Mouse (Mus musculus) heart, embryonic 10.5 days (tissue): Measurements from ENCODE around the gene Med20. TPM values are rescaled to one million over a fixed set of nuclear protein-coding genes. Genes with fewer than 3 reads are reported as not detected.

Source experiments
- polyA plus RNA-seq: library from polyadenylated mRNA; unstranded; fragments of >200 nt; fragmentation: Nextera tagmentation; extraction: Ambion mirVana; gene quantifications from 2 replicates; pipeline ENCODE4 v1.2.1, GENCODE M21; 2016

Med20 gene
- polyA plus RNA-seq, 1 experiment from 2014 or later, result 42.8 TPM

Other genes starting within 250 kb of the Med20 start
- gene Mrps10, start 242.7 kb upstream of the Med20 start, polyA plus RNA-seq, result 86.8 and 99.0 TPM in 2 replicates
- 3.2 and 4.7 TPM in 2 replicates for gene Guca1b, start 226.2 kb upstream of the Med20 start, polyA plus RNA-seq
- 2.3 and 3.6 TPM in 2 replicates for gene Guca1a, start 211.0 kb upstream of the Med20 start, polyA plus RNA-seq
- gene AI661453, start 175.0 kb upstream of the Med20 start, polyA plus RNA-seq, result 0.99 and 1.1 TPM in 2 replicates
- 0.63 and 1.3 TPM in 2 replicates for gene 1700001C19Rik, start 174.2 kb upstream of the Med20 start, polyA plus RNA-seq
- gene Taf8, start 109.3 kb upstream of the Med20 start, polyA plus RNA-seq, result 23.0 and 28.5 TPM in 2 replicates
- 552 and 644 TPM in 2 replicates for gene Ccnd3, start 106.5 kb upstream of the Med20 start, polyA plus RNA-seq
- gene Bysl, start 90 bp upstream of the Med20 start, polyA plus RNA-seq, result 37.0 and 43.0 TPM in 2 replicates
- 1.6 and 2.1 TPM in 2 replicates for gene Gm20517, start within 50 bp of the Med20 start, polyA plus RNA-seq
- gene Usp49, start 19.1 kb downstream of the Med20 start, polyA plus RNA-seq, result 3.2 and 4.5 TPM in 2 replicates
- gene Tomm6, start 76.8 kb downstream of the Med20 start, polyA plus RNA-seq, result 320 and 356 TPM in 2 replicates
- gene Frs3, start 77.4 kb downstream of the Med20 start, polyA plus RNA-seq, result 4.6 and 5.2 TPM in 2 replicates
- 0.14 and 0.16 TPM in 2 replicates for gene Gm21981, start 82.9 kb downstream of the Med20 start, polyA plus RNA-seq
- gene Prickle4, start 83.2 kb downstream of the Med20 start, polyA plus RNA-seq, result 0.79 TPM in 1 of 2 replicates, not detected in the other
- gene Pgc, start 115.3 kb downstream of the Med20 start, polyA plus RNA-seq, result 0.49 and 0.67 TPM in 2 replicates
- 15.3 and 19.3 TPM in 2 replicates for gene Tfeb, start 125.4 kb downstream of the Med20 start, polyA plus RNA-seq
- 15.3 and 17.7 TPM in 2 replicates for gene Mdfi, start 223.1 kb downstream of the Med20 start, polyA plus RNA-seq